Mouse (Mus musculus): ENCODE measurements around the gene Hip1.

Gene Hip1

GRCm38 (mm10) chr5:135368312-135368711, 176.6 kb downstream of the Hip1 start:
- no peak for DNase-seq (ENCODE audit: low read depth)

DNA sequence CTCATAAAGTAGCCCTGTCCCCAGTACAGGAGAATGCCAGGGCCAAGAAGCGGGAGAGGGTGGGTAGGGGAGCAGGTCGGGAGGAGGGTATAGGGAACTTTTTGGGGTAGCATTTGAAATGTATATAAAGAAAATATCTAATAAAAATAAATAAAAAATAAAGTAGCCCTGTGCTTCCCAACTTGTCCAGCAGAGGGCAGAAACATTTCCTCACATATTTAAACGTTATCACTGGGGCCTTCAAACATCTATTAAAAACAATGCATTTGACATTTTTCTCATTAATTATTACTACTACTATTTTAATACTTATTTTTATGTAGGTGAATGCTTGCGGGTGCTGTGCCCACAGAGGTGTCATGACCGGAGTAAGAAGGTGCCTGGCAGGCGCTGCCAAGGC, 177.1 kb downstream of the Hip1 start:
- DNase-seq (ENCODE audit: low read depth) = no peak

DNA sequence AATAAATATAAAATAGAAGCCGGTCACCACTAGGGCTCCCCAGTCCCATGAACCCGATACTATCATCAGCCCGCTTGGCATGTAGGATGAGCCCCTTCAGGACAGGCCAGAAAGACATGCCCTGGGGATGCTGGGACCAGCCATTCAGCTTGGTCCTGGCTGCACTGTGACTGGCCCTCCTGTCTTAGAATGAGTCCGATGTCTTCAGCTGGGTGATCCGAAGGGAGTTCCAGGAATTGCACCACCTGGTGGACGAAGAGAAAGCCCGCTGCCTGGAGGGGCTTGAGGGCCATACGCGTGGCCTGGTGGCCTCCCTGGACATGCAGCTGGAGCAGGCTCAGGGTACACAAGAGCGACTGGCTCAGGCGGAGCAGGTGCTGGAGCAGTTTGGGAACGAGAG, 181.4 kb downstream of the Hip1 start:
- DNase-seq (ENCODE audit: low read depth) = no peak

DNA sequence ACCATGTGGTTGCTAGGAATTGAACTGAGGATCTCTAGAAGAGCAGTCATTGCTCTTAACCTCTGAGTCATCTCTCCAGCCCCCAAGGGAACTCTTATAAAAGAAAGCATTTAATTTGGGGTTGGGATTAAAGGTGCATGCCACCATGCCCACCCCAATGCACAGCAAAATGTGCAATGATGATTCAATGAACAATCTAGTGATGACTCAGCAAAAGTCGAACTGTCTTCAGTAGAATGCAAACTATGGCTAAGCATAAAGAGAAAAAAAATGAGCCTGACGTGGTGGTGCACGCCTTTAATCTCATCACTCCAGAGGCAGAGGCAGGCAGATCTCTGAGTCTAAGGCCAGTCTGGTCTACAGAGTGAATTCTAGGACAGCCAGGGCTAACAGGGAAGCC, 182.3 kb downstream of the Hip1 start:
- DNase-seq (ENCODE audit: low read depth) = no peak

DNA sequence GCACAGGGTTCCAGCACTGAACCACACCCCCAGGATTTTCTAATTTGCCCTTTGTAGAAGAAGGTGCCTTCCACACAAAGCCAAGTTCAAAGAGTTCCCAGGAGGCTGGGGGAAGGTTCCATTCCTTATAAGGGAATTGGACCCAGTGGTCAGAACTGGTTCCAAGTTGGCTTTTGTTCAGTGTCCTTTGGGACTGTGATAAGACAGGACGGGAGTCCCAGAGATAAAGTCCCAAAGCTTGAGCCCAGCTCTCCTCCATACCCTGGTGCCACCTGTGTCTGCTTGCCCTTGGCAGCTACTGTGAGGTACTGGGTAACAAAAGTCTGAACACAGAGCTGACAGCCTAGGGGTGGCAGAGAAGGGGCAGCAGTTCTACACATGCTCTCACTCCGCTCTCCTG, 185.1 kb downstream of the Hip1 start:
- DNase-seq (ENCODE audit: low read depth) = no peak

DNA sequence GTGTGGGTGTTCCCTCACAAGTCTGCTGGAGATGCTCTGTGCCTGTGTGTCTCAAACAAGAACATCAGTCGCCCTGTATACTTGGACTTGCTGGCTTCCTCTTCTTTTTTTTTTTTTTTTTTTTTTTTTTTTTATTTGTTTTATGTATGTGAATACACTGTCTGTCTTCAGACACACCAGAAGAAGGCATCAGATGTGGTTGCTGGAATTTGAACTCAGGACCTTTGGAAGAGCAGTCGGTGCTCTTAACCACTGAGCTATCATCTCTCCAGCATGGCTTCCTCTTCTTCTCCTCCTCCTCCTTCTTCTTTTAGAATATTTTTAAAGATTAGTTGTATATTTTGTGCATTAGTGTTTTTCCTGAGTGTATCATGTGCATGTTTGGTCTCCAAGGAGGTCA, 187.4 kb downstream of the Hip1 start:
- no peak for DNase-seq (ENCODE audit: low read depth)

Measured in c-Kit-positive CD71-positive TER-119-negative erythroid progenitor cells, embryonic 14.5 days (primary cell).